Mouse (Mus musculus) T-helper 1 cell (primary cell): ENCODE measurements at regions not wholly inside any gene's neighbourhood (a gene's known extent, or its start where the extent isn't known, plus 50 kb on each side); places are given as distances from the start of the nearest gene placed in this dataset.

Source experiments
- in situ Hi-C: fragments of 300-600 bp; cut with MboI, MseI; formaldehyde crosslinking; loops from one replicate; pipeline ENCODE4 v1.15.1; 2025; ENCODE audit warnings: high pct_unique_total_duplicates

GRCm38 (mm10) chr1:29261375-29261774 lies 481.3 kb upstream of the Gm597 start:
- in situ Hi-C loops: loop anchor here (10.0 kb wide), 1 partner anchor 1257 kb away; no protein-coding TSS in a partner anchor

GRCm38 (mm10) chr1:29216766-29217581 lies 436.9 kb upstream of the Gm597 start:
- in situ Hi-C loops: no loop called here
